Comparison of ENCODE assay signal across 7 mouse cellular contexts in the genomic region with DNA sequence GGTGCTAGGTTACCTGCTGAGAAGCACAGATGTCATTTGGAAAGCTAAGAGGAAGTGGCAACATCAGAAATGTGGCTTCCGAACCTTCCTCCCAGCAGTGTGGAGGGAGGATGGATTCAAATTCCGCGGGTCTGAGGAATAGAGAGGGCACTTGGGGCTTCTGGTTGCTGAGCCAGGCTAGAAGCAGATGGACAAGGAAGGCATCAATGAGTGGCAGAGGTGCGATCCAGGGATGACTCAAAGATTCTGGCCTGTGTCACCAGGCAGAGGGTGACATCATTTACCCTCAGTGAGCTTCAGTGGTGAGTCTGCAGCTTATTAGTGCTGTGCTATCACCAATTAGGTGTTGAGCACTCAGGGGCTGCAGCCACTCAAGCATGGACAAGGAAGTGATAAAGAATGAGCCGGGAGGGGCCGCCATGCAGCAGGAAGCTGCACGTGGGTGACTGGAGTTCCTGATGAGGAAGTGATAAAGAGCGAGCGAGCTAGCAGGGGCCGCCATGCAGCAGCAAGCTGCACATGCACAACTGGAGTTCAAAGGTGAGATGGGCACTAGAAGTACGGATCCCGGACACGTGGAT. TPM values are rescaled to one million over a fixed set of nuclear protein-coding genes. Genes with fewer than 3 reads are reported as not detected.
A peak's percentile ranks its signal among the peaks of the same experiment; 100 is the strongest.
DNase-seq lines count a peak whose midpoint lies in the region; ATAC-seq lines count a peak whose summit lies in the region.

No protein-coding gene starts in this region.

- DNase-seq in A20 (ENCODE audit: low read depth, low spot score): peak; percentile 88
- peak; percentile 61 for DNase-seq in CD4-positive, CD25-positive, alpha-beta regulatory T cell, adult 2 months (ENCODE audit: low read depth, low spot score)
- DNase-seq in ovary, adult 18-20 months (ENCODE audit: low spot score): no peak
- no peak for DNase-seq in frontal cortex, postnatal 25 days (ENCODE audit: low spot score in 2 of 2)
- no peak for DNase-seq in gastrocnemius, postnatal 10 days

- ATAC-seq in common myeloid progenitor, adult 5-6 weeks (replicated peaks; ENCODE audit: low read depth, poor library complexity, severe bottlenecking): peak; percentile 55
- peak; percentile 51 for ATAC-seq in monocyte, adult 5-6 weeks (replicated peaks; ENCODE audit: insufficient number of reproducible peaks, low FRiP score, low TSS enrichment, poor library complexity, severe bottlenecking)

RNA-seq across cellular contexts. Expression of gene Snx9, which starts 42.8 kb away (rescaled TPM):
- 28.0 and 36.5 TPM in 2 replicates for total RNA-seq in common myeloid progenitor, adult 5-6 weeks (2017)
- total RNA-seq in monocyte, adult 5-6 weeks (2017): 15.8 to 19.0 TPM (median 18.0 TPM) in 3 replicates
- 10 to 100 TPM; 28.2 to 29.8 TPM for total RNA-seq in gastrocnemius, postnatal 10 days (2021)

Comparison
In these comparisons a context has a peak if more than half of its experiments do, and no peak if none do; other contexts are left out.
1. DNase-seq: peak in A20 (single experiment) and CD4-positive, CD25-positive, alpha-beta regulatory T cell, adult 2 months (single experiment); none in ovary, adult 18-20 months (single experiment), frontal cortex, postnatal 25 days (0 of 2) and gastrocnemius, postnatal 10 days (single experiment).